Comparison of ENCODE assay signal across 18 mouse cellular contexts in genomic region chr16:97391701-97392384, GRCm38 (mm10). TPM values are rescaled to one million over a fixed set of nuclear protein-coding genes. Genes with fewer than 3 reads are reported as not detected.
DNase-seq lines count a peak whose midpoint lies in the region; ATAC-seq and TF ChIP-seq lines count a peak whose summit lies in the region.
"Had no signal": no experiment of that assay in that cellular context is flagged by ENCODE, and none has a peak within 500 bp of the region (broad histone marks: within the 10 kb centered on the region; RNA-seq: fewer than 3 reads in every experiment).

No protein-coding gene starts in this region.

- no peaks in the 10 kb centered on the region for H3K9me3 ChIP-seq in hindbrain, embryonic 13.5 days
- H3K9me3 ChIP-seq in hindbrain, embryonic 11.5 days (ENCODE audit: control insufficient read depth, low read length): no peaks in the 10 kb centered on the region
- H3K9me3 ChIP-seq: embryonic facial prominence, embryonic 12.5 days; forebrain, embryonic 15.5 days had no signal

- H3K79me2 ChIP-seq in C2C12 (ENCODE audit: control insufficient read depth, insufficient read depth): no peaks in the 10 kb centered on the region

- no peak overlapping the region for H3K4me3 ChIP-seq in hindbrain, embryonic 13.5 days
- H3K4me3 ChIP-seq in hindbrain, embryonic 11.5 days (ENCODE audit: low read depth, low read length): no peak overlapping the region
- H3K4me3 ChIP-seq in C2C12 (ENCODE audit: insufficient read depth, poor library complexity, severe bottlenecking): no peak overlapping the region
- H3K4me3 ChIP-seq: embryonic facial prominence, embryonic 12.5 days; erythroblast, embryonic 14.5 days; forebrain, embryonic 15.5 days had no signal

- H3K4me2 ChIP-seq in hindbrain, embryonic 13.5 days: no peak overlapping the region
- H3K4me2 ChIP-seq in hindbrain, embryonic 11.5 days (replicated peaks; ENCODE audit: low read depth, low read length): no peak overlapping the region
- H3K4me2 ChIP-seq: embryonic facial prominence, embryonic 12.5 days; forebrain, embryonic 15.5 days; liver, embryonic 11.5 days had no signal

- 34% methylated on average over 3 of the region's 3 CpGs for WGBS in hindbrain, embryonic 13.5 days
- 55% methylated on average over 3 of the region's 3 CpGs for WGBS in hindbrain, embryonic 11.5 days

- no peak overlapping the region for H3K9ac ChIP-seq in hindbrain, embryonic 13.5 days
- H3K9ac ChIP-seq in hindbrain, embryonic 11.5 days (ENCODE audit: low read depth, low read length): no peak overlapping the region
- H3K9ac ChIP-seq: embryonic facial prominence, embryonic 12.5 days; forebrain, embryonic 15.5 days had no signal

- H3K36me3 ChIP-seq in hindbrain, embryonic 13.5 days: no peaks in the 10 kb centered on the region
- no peaks in the 10 kb centered on the region for H3K36me3 ChIP-seq in hindbrain, embryonic 11.5 days (ENCODE audit: control insufficient read depth, insufficient read depth, low read length)
- H3K36me3 ChIP-seq in C2C12 (ENCODE audit: control insufficient read depth, insufficient read depth): no peaks in the 10 kb centered on the region
- H3K36me3 ChIP-seq: embryonic facial prominence, embryonic 12.5 days; forebrain, embryonic 15.5 days had no signal

- no peak overlapping the region for H3ac ChIP-seq in C2C12 (ENCODE audit: control insufficient read depth, insufficient read length, low read depth)

- in situ Hi-C loops in Patski (cut with MboI; ENCODE audit: low pct_unique_long_range_greater_than_20kb): no loop called here

- ATAC-seq in hindbrain, embryonic 13.5 days (ENCODE audit: low FRiP score): peak; percentile 66; the same call in 1 of the 2 replicates
- ATAC-seq in hindbrain, embryonic 11.5 days (ENCODE audit: low FRiP score): no peak
- peak; percentile 52 for ATAC-seq in Patski
- ATAC-seq: forebrain, embryonic 15.5 days had no signal

- CTCF ChIA-PET in Patski (lab: Charles Lee): no interaction called here

- H3K27ac ChIP-seq in hindbrain, embryonic 13.5 days: peak overlapping the region; percentile 48; the same call in 1 of the 2 replicates
- H3K27ac ChIP-seq in hindbrain, embryonic 11.5 days (ENCODE audit: low read depth, low read length): no peak overlapping the region
- H3K27ac ChIP-seq: forebrain, embryonic 15.5 days had no signal

- no peaks in the 10 kb centered on the region for H3K79me3 ChIP-seq in C2C12 (ENCODE audit: low read depth)

- POLR2A ChIA-PET in Patski (lab: Charles Lee): no interaction called here

- TF ChIP-seq CTCF in C2C12 (IDR thresholded peaks at IDR 0.05; ENCODE audit: control insufficient read depth, insufficient read depth, insufficient read length) (no peak), Patski (IDR thresholded peaks at IDR 0.05) (no peak)

- DNase-seq in hindbrain, embryonic 11.5 days (ENCODE audit: low spot score): no peak
- peak; percentile 49 for DNase-seq in Patski (ENCODE audit: low read depth, low spot score)
- DNase-seq in mesoderm, embryonic 11.5 days (ENCODE audit: low read depth, low spot score): peak; percentile 4
- DNase-seq in thymus, postnatal 36 days: no peak
- DNase-seq in c-Kit-positive CD71-positive TER-119-positive erythroid progenitor cells, embryonic 14.5 days (ENCODE audit: low spot score): no peak
- DNase-seq in layer of hippocampus, postnatal 10 days (ENCODE audit: low spot score in 2 of 2): no peak
- DNase-seq: cerebellum, postnatal 10 days; gastrocnemius, postnatal 25 days; kidney, adult 9 months; thymus, postnatal 4 days had no signal

- H3K27me3 ChIP-seq in hindbrain, embryonic 13.5 days: no peaks in the 10 kb centered on the region
- no peaks in the 10 kb centered on the region for H3K27me3 ChIP-seq in hindbrain, embryonic 11.5 days (ENCODE audit: control insufficient read depth, insufficient read depth, low read length)
- no peaks in the 10 kb centered on the region for H3K27me3 ChIP-seq in C2C12 (ENCODE audit: control insufficient read depth, insufficient read depth, insufficient read length)
- no peaks in the 10 kb centered on the region for H3K27me3 ChIP-seq in Patski
- H3K27me3 ChIP-seq: embryonic facial prominence, embryonic 12.5 days; forebrain, embryonic 15.5 days had no signal

- H3K4me1 ChIP-seq in hindbrain, embryonic 13.5 days (replicated peaks): peaks cover 17% of the 10 kb centered on the region
- H3K4me1 ChIP-seq in hindbrain, embryonic 11.5 days (replicated peaks; ENCODE audit: control insufficient read depth, insufficient read depth, low read length): no peaks in the 10 kb centered on the region
- H3K4me1 ChIP-seq: forebrain, embryonic 15.5 days had no signal

TF ChIP-seq in C2C12, 6 proteins besides CTCF, POLR2A, EP300 and RAD21:
- TF ChIP-seq MYOD1 (IDR thresholded peaks at IDR 0.05; ENCODE audit: control insufficient read depth, insufficient read length, low read depth): peak; percentile 4
- TF ChIP-seq MAX (IDR thresholded peaks at IDR 0.05): no peak
- no peak for TF ChIP-seq MYOG (IDR thresholded peaks at IDR 0.05; ENCODE audit: control insufficient read depth, extremely low read depth, insufficient read length)
- TF ChIP-seq USF1 (IDR thresholded peaks at IDR 0.05; ENCODE audit: low read depth): no peak
- peak; percentile 6 for TF ChIP-seq CEBPB (IDR thresholded peaks at IDR 0.05; ENCODE audit: low read depth)
- no peak for TF ChIP-seq FOSL1 (IDR thresholded peaks at IDR 0.05; ENCODE audit: insufficient read depth, low read length, poor library complexity, severe bottlenecking)

RNA-seq across cellular contexts. Expression of gene Bace2, which starts 35.3 kb away (rescaled TPM):
- polyA plus RNA-seq in hindbrain, embryonic 13.5 days (2015; fragmentation: Nextera tagmentation; extraction: Ambion mirVana): 3.6 and 3.9 TPM in 2 replicates
- polyA plus RNA-seq in hindbrain, embryonic 11.5 days (2014; fragmentation: Nextera tagmentation; extraction: Ambion mirVana): 2.4 and 4.2 TPM in 2 replicates
- 0.66 TPM for polyA plus RNA-seq in C2C12 (2012; fragmentation: generic; extraction: Trizol)
- polyA plus RNA-seq in Patski (2021): 24.6 TPM
- 1 to 10 TPM; 3.6 to 5.1 TPM for total RNA-seq in layer of hippocampus, postnatal 10 days (2021)
- total RNA-seq: hematopoietic stem cell, adult 5-6 weeks; megakaryocyte-erythroid progenitor cell, adult 5-6 weeks had no signal
- polyA plus RNA-seq: erythroblast, embryonic 14.5 days had no signal

Comparison
In these comparisons a context has a peak if more than half of its experiments do, and no peak if none do; other contexts are left out.
1. DNase-seq: peak in Patski (single experiment) and mesoderm, embryonic 11.5 days (single experiment); none in hindbrain, embryonic 11.5 days (single experiment), thymus, postnatal 36 days (0 of 2), c-Kit-positive CD71-positive TER-119-positive erythroid progenitor cells, embryonic 14.5 days (single experiment) and layer of hippocampus, postnatal 10 days (0 of 2).